Mouse (Mus musculus): ENCODE measurements around the gene Olfr172.

The Olfr172 gene

GRCm38 (mm10) chr16:58763076-58763475 is at the start of gene Olfr172:
Gene Olfr172 (minus strand): TSS chr16:58763176.
- DNase-seq, result no peak

GRCm38 (mm10) chr16:58800168-58800567 is 37.2 kb upstream of the Olfr172 start, which contains the start of gene Olfr173:
Gene Olfr173 (minus strand): TSS chr16:58800268.
- no peak for DNase-seq

- no peak for DNase-seq
Measured at GRCm38 (mm10) chr16:58756191-58756590, 6.8 kb downstream of the Olfr172 start.

- no peak for DNase-seq
Measured at GRCm38 (mm10) chr16:58751314-58751713, 11.7 kb downstream of the Olfr172 start.

- DNase-seq, result no peak
Measured at GRCm38 (mm10) chr16:58746715-58747114, 16.3 kb downstream of the Olfr172 start.

- DNase-seq, result no peak
Measured at GRCm38 (mm10) chr16:58740751-58741150, 22.2 kb downstream of the Olfr172 start.

- DNase-seq, result no peak
Measured at GRCm38 (mm10) chr16:58738800-58739199, 24.2 kb downstream of the Olfr172 start.

GRCm38 (mm10) chr16:58738205-58738604 is 24.8 kb downstream of the Olfr172 start:
- no peak for DNase-seq

GRCm38 (mm10) chr16:58728176-58728671 is 34.8 kb downstream of the Olfr172 start:
- DNase-seq, result no peak

- peak; percentile 93 to 96 for DNase-seq
Measured at GRCm38 (mm10) chr16:58727477-58728131, 35.4 kb downstream of the Olfr172 start, which contains the start of gene Cldnd1. Gene Cldnd1 (plus strand): TSS chr16:58727910.

GRCm38 (mm10) chr16:58726680-58727476 is 36.1 kb downstream of the Olfr172 start:
- no peak for DNase-seq

- DNase-seq, result no peak
Measured at GRCm38 (mm10) chr16:58722292-58722691, 40.7 kb downstream of the Olfr172 start.

GRCm38 (mm10) chr16:58718666-58719120 is 44.3 kb downstream of the Olfr172 start, which contains the start of gene Gpr15:
Gene Gpr15 (minus strand): TSS chr16:58719070.
- DNase-seq, result no peak

- DNase-seq, result no peak
Measured at GRCm38 (mm10) chr16:58715018-58715417, 48.0 kb downstream of the Olfr172 start.

GRCm38 (mm10) chr16:58713128-58713527 is 49.8 kb downstream of the Olfr172 start:
- DNase-seq, result no peak

GRCm38 (mm10) chr16:58712221-58712620 is 50.8 kb downstream of the Olfr172 start:
- DNase-seq, result no peak
